Mouse (Mus musculus) 3134 (cell line): ENCODE results near the gene Mylpf.

Experiments used
- DNase-seq: peaks from one replicate; pipeline ENCODE4 v3.0.0-alpha.2; 2011; ENCODE audit warnings: low spot score; ENCODE audit not compliant: insufficient read length; ENCODE audit errors: extremely low read depth

The Mylpf gene

DNA sequence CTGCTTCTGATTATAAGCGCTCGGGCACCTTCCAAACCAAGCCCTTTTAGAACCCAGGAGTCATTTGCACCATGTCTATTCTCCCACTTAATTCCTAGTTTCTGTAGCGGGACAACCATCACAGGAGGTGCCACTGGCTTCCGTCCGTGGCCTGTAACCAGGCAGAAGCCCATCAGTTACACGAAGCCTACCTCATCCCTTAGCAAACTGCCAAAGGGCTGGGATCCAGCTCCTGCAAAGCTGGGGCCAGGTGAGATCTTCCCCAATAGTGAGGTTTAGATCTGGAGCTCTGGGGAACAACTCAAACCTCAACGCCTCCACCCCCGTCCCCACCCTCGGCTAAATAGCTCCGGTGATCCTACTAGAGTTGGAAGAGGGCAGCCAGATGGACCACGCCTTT lies 12.2 kb upstream of the Mylpf start:
- no peak for DNase-seq

DNA sequence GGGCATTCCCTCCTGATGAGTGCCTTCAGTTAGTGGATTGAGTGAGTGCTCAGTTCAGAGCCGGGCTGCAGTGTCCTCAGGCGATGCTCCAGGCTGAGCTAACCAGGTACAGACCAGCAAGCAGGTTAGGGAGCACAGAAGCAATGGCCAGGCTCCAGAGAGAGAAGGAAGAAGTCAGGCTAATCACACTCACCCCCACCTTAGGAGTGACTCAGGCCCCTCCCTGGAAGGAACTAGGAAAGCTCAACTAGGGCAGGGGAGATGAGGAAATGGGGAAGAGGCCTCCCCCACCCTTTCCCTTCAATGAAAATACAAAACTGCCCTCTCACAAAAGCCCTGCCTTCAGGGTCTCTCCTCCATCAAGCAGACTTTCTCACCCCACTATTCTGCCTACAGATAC lies 2.1 kb upstream of the Mylpf start:
- DNase-seq = no peak

DNA sequence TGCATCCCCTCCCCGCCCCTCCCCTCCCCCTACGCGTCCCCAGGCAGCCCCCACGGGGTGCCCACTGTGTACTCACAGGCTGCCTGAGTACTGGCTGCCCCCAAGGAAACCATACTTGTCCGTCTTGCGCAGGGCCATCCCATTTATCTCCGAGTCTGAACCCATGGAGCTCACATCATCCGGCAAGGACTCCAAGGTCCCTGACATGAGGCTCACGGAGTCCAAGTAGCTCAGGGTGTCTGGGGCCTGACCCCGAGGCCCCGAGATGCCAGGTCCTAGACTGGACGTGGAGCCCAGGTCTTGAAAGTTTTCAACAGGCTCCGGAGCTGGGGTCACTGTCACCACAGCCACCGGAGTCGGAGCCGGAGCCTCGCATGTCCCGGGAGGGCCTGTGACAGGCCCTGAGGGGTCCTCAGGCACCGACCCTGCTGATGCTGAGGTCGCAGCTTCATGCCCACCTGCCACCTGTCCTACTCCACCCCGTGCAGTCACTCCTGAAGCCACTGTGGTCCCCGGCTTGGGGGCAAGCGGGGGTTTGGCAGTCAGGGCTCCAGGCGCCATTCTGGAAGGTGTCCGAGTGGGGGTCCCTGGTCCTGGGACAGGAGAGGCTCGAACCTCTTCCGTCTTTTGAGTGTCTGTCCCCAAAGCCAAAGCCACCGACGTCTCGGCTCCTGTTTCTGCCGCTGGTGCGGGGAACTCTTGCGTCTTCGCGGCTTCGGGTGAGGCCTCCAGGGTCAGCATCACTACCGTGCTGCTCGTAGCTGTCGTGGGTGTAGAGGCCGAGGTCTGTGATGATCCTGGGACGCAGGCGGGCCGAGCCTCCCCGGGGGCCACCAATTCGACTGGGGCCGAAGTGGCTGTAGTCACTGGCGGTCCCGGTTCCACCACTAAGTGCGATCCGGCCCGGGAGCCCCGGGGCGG lies 1.1 kb upstream of the Mylpf start:
- DNase-seq = peak; percentile 50

DNA sequence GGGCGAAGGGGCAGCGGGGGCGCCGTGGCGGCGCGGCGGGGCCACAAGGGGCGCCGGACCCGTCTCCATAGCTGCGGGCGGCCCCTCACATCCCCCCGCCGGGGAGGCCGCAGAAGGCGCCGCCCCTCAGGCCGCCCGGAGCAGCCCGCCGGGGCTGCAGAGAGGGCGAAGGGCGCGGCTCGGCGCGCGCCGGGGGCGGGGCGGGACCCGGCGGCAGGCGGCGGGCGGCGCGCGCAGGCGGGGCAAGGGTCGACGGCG lies 466 bp upstream of the Mylpf start, which contains the start of gene Tbc1d10b:
Gene Tbc1d10b, minus strand, starts transcription at position 174 of the 258 bp plus-strand sequence.
- no peak for DNase-seq

DNA sequence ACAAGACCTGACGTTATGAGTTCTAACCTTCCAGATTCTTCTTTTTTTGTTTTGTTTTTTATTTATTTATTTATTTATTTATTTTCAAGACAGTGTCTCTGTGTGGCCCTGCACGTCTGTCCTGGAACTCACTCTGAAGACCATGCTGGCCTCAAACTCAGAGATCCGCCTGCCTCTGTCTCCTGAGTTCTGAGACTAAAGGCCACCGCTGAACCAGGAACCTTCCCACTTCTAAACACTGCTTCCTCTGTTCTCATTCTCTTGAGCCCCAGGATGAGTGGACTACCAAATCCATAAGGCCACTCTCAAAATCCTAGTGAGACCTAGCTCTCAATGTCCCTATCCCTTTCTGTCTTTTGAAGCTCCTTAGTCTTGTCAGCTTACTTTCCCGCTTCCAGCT lies 1.2 kb downstream of the Mylpf start:
- no peak for DNase-seq

DNA sequence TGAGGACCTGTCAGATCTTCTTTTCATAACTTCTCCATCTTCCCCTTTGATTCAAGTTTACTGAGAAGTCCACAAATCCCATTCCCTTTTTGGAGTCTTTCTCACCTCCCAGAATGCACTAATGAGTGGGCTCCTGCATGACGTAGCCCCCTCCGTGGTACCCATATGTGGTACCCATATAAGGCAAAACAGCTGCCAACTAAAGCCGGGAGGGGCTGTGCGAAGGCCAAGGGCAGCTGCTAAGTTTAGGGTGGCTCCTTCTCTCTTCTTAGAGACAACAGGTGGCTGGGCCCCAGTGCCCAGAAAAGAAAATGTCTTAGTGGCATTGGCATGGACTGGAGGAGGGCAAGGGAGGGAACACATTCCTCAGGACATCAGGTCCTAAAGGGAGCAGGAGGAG lies 1.6 kb downstream of the Mylpf start:
- DNase-seq = no peak

DNA sequence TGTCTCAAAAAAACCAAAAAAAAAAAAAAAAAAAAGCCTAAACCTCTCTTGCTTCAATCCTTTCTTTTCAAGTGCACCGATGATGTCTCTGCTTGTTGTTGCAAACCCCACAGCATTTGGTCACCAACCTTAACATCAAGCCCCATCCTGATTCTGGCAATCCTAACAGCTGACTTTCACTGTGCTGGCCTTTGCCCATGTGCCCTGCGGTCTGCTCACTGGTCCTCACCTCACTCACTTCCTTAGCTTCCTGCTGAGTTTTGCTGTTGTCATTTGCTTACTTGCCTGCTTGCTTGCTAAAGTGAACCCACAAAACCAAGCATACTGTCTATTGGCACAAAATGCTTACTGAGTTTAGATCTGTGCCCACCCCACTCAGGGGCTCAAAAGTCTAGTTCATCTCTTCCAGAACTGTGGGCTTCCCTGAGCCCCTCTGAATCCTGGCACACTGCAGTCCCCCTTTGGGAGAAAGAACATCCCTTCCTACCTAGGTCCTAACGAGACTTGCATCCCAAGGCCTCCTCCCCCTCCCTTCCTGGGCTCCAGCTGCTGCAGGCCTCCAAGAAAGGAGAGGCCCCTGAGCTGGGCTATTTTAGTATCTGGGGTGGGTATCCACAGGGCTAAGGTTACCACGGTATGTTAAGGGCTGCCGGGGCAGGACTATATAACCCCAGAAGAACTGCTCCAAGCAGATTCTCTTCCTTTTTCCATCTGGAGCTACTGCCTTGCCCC lies 2.5 kb downstream of the Mylpf start:
- no peak for DNase-seq

DNA sequence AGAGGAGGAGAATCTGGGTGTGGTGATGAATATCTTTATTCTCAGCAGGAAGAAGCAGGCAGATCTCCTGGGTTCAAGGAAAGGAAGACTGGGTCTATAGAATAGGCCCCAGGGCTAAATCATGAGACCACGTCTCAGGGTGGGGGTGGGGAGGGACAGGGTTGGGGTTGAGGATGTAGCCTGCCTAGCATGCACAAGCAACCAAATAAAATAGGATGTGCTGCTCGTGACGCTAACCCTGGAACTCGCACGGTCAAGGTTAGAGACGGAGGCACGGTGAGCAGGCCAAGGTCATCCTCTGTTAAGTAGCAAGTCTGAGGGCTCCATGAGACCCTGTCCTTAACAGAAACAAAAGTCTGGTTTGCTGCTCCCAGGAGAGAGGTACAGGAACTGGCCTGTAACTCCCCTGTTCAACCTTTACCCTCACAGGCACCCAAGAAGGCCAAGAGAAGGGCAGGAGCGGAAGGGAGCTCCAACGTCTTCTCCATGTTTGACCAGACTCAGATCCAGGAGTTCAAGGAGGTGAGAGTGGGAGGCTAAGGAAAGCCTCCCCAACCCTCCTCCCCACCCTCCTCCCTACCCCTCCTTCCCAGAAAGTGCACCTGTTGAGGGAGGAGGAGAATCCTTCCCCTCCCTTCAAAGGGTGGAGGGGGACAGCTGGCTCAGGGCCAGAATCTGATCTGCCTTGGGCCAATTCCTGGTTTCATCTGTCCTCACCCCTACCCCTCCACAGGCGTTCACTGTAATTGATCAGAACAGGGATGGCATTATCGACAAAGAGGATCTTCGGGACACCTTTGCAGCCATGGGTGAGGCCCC lies 4.0 kb downstream of the Mylpf start:
- no peak for DNase-seq

DNA sequence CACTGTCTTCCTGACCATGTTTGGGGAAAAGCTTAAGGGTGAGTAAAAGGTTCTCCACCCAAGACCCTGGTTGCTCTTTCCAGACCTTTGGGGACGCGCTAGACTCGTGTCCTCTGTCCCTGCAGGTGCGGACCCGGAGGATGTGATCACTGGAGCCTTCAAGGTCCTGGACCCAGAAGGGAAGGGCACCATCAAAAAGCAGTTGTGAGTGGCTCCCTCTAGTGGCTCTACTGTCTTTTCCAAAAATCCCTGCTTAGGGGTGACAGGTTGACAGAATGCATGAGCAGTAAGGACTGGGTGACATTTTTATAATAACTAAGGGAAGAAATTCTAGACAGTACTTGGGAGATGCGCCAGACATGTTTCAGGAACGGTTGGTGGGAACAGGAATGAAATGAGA lies 4.8 kb downstream of the Mylpf start:
- DNase-seq = no peak

DNA sequence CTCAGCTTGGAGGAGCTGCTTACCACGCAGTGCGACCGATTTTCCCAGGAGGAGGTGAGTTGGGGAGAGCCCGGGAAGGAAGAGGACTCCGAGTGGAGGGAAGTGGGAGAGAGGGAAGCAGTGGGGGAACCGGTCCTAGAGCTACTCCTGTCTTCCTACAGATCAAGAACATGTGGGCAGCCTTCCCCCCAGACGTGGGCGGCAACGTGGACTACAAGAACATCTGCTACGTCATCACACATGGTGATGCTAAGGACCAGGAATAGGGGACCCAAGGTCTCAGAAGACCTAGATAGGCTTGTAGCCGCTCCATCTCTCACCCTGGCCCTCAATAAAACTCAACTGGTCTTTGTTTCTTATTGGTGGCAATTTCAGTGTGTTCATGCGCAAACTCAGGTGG lies 5.2 kb downstream of the Mylpf start:
- no peak for DNase-seq

DNA sequence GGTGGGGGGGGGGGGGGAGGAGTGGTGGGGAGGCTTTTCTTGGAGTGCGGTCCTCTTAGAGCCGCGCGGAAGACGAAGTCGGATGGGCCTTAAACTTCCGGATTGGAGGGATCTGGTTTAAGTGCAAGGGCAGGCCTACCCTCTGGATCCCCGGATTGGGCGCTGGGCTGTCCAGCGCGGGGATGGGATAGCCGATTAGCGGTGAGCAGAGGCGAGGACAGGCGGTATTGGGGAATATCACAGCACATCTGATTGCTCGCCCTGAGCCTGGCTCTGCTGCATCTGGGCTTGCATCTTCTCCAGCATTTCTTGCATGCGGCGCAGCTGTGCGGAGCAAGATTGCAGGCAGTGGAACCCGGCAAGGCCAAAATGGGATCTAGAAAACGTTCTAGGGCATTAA lies 5.8 kb downstream of the Mylpf start:
- no peak for DNase-seq

DNA sequence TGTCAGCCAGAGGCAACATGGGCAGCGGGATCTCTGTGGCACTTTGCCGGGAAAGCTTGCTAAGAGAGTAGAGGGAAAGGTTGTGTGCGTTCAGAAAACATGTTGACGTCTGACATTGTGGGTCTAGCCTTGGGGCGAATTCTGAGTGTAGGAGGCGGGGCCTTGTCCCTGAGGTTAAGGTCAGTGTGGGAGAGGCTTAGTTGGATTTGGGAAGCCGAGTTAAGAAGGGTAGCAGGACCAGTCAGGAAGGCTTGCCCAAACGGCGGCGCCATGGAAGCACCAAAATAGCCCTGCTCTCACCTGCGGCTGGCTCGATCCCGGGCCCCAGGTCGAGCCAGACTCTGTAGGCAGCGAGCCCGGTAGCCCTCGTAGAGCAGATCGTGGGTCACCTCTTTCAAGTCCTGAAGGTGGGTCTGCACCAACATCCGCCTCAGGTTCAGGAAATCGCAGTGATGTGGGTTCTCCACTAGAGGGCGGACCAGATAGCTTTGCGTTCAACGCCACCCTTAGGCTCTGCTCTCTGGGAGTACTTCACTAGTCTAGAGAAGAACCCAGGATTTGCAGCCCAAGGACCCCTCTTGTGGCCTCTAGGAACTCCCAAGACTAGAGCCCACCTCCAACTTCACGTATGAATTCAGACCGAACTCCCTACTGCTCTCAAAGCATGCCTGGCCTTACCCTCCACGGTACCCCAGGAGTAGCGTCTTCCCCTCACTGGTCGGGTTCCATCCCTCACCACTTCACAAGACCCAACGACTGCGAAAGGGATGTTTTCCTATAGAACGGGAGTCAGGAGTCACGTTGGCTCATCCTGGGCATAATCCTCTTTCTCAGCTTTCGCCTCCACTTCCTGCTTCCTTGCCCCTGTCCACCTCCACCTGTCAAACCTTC lies 6.5 kb downstream of the Mylpf start:
- DNase-seq = peak; percentile 54

DNA sequence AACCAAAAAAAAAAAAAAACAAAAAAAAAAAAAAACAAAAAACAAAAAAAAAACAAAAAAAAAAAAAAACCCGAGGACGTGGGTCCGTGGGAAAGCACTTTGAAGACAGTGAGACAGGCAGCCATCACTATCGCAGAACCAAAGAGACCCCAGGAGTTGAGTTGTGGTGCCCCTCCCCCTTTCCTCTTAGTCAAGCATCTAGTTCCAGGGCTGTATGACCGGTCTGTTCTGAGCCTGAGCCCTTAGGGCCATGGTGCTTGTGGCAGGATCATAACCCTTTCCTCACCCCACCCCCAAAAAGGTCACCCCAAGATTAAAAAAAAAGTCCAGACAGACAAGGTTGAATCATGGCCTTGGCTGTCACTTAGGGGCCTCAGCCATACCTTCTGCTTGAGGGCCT lies 7.6 kb downstream of the Mylpf start:
- DNase-seq = no peak

DNA sequence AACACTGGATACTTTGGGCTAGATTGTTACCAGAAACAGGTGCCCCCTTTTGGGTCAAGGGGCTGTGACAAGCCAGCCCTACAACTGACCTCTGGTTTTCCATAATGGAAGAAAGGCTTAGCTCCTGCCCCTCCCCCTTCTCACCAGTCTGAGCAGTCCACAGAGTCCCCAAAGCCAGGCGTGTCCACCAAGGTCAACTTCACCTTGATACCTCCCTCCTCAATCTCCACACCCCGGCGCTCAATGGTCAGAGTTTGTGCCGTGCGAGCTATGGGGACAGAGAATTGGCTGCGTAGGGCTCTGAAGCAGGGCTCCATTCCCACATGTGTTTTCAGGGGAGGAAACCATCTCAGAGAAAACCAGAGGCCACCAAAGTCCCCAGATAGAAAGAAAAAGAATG lies 8.8 kb downstream of the Mylpf start:
- no peak for DNase-seq

DNA sequence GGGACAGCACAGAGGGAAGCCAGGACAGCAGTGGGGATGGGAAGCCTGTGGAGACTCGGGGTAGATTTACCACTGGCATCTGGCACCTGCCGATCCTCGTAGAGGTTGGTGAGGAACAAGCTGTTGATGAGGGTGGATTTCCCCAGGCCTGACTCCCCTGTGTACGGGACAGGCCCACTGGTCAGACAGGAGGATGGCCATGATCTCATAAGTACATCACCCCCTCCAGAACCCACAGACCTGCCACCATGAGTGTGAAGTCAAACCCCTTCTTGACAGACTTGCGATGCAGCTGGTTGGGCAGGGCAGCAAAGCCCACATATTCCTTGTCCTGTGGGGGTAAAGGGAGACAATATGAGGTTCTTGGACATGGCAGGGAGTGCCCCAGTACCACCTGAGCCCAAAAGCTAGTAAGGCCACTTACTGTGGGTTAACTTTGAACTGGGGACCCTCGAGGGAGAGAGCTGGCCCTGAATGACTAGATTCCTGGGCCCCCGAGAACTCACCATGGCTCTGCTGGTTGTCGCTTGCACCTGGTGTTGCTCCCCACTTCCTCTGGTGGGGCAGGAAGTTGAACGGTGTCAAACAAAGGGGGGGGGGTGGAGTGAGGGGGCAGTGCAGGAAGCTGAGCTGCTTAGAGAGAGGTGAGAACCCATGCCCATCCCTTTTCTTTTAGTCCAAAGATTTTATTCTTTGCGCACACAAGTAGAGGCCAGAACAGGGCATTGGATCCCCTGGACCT lies 9.4 kb downstream of the Mylpf start:
- DNase-seq = no peak

DNA sequence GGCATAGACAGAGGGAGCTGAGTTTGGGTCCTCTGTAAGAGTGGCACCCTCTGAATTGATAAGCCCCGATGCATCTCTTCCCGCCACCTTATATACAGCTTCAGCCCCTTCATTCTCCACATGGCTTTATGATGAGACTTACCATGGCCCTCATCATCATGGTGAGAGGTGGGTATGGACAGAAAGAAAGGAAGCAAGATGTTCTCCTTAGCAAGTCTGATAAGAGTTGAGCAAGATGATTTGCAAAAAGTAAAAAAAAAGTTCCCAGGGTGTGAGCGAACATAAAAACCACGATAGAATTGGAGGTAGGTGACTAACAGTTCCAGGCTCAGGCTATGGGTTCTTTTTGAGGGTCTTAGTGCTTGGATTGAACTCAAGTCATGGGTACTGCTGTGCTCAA lies 10.0 kb downstream of the Mylpf start:
- no peak for DNase-seq

DNA sequence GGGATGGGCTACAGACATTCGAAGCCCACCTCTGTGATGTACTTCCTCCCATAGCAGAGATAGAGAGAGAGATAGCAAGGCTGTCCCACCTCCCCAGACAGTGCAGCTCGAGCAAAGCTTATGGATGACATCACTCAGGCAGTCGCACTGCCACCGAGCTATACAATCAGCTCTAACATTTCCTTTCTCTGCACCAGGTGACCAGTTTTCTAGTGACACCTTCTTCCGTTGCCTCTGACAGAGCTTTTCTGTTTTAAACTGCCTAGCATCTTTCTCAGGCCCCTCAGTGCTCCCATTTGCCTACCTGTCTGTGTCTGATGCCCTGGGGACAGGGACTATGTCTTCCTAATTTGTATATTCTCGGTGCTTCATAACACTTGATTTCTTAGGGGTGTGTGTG lies 11.8 kb downstream of the Mylpf start:
- no peak for DNase-seq

DNA sequence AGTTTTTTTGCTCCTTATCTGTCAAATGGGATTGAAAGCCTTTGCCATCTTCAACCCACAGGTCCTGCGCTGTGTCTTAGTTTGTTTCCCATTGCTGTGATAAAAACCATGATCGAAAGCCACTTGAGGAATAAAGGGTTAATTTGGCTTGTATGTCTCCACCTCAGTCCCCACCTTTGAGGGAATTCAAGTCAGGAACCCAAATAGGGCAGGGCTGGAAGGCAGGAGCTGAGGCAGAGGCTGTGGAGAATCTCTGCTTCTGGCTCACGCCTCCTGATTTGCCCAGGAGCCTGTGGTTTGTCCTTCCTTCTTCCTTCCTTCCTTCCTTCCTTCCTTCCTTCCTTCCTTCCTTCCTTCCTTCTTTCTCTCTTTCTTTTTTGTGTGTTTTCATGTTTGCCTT lies 14.4 kb downstream of the Mylpf start:
- DNase-seq = no peak

DNA sequence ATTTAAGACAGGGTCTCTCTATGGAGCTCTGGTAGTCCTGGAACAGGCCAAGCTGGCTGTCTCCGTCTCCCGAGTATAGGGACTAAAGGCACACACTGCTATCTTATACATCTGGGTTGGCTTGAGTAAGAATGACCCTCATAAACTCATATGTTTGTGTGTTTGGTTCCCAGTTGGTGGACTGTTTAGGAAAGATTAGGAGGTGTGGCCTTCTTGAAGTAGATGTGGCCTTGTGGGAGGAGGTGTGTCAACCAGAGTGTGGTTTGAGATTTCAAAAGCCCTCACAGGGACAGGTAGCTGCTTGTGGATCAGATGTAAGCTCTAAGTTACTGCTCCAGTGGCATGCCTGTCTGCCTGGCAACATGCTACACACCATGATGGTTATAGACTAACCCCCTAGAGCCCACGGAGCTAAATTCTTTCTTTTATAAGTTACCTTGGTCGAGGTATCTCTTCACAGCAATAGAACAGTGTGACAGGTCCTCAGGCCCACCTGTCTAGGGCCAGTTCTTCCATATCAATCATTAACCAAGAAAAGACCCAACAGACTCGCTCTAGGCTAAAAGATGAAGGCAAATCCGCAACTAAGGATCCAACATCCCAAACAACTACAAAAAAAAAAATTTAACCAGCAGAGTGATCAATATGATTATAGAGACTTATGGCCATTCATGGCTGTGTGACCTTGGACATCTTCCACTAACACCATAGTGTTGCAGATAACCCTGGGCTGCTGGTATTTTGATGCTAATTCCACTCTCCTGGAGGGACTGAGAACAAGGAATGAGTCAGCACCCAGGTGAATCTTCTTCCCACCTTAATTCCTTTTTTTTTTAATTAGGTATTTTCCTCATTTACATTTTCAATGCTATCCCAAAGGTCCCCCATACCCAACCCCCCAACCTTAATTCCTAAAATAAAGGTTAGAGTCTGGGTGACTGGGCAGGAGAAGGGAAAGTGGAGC lies 15.1 kb downstream of the Mylpf start:
- no peak for DNase-seq
